Mouse (Mus musculus) embryonic facial prominence, embryonic 11.5 days (tissue): ENCODE results near the gene Gpat2. TPM values are rescaled to one million over a fixed set of nuclear protein-coding genes. Genes with fewer than 3 reads are reported as not detected.

Experiments used
- ATAC-seq: fragments of 200-750 bp; cut with Nextera tagmentation; replicated peaks from 2 replicates; pipeline ENCODE4 v1.8.0; 2017; ENCODE audit warnings: low read depth; ENCODE audit not compliant: insufficient number of reproducible peaks, low FRiP score, low TSS enrichment
- DNase-seq: peaks from one replicate; pipeline ENCODE4 v3.0.0-alpha.2; 2015; ENCODE audit warnings: low spot score
- H3K27ac ChIP-seq: fragments of 300-500 bp; sonication (generic); replicated peaks from 2 replicates; pipeline ENCODE4 v1.5.1; 2014; ENCODE audit warnings: mild to moderate bottlenecking, low read depth, low read length, control low read depth
- H3K27me3 ChIP-seq: fragments of 300-500 bp; sonication (generic); 2 replicates; pipeline ENCODE4 v1.6.1; 2014; ENCODE audit warnings: mild to moderate bottlenecking, low read length, moderate library complexity, mixed read lengths; ENCODE audit not compliant: control insufficient read depth, insufficient read depth
- H3K36me3 ChIP-seq: fragments of 300-500 bp; sonication (generic); replicated peaks from 2 replicates; pipeline ENCODE4 v1.6.1; 2014; ENCODE audit warnings: low read depth, mild to moderate bottlenecking, low read length, moderate library complexity, mixed read lengths; ENCODE audit not compliant: control insufficient read depth, insufficient read depth
- H3K4me1 ChIP-seq: fragments of 300-500 bp; sonication (generic); 2 replicates; pipeline ENCODE4 v1.6.1; 2014; ENCODE audit warnings: low read length, mixed read lengths; ENCODE audit not compliant: control insufficient read depth, insufficient read depth
- H3K4me2 ChIP-seq: fragments of 300-500 bp; sonication (generic); 2 replicates; pipeline ENCODE4 v1.6.1; 2014; ENCODE audit warnings: low read depth, mild to moderate bottlenecking, control low read depth, low read length, moderate library complexity
- H3K4me3 ChIP-seq: fragments of 300-500 bp; sonication (generic); 2 replicates; pipeline ENCODE4 v1.5.1; 2014; ENCODE audit warnings: low read depth, low read length, control low read depth
- H3K9ac ChIP-seq: fragments of 300-500 bp; sonication (generic); replicated peaks from 2 replicates; pipeline ENCODE4 v1.6.1; 2014; ENCODE audit warnings: mild to moderate bottlenecking, control low read depth, low read length
- H3K9me3 ChIP-seq: fragments of 300-500 bp; sonication (generic); replicated peaks from 2 replicates; pipeline ENCODE4 v1.6.1; 2016; ENCODE audit warnings: mild to moderate bottlenecking, low read length, inconsistent platforms, mixed read lengths; ENCODE audit not compliant: control insufficient read depth
- WGBS: fragments of 180-500 bp; shearing (Covaris S2); extraction: QIAGEN DNeasy Blood & Tissue Kit; methylation state at CpG from one replicate; pipeline ENCODE4 v1.1.7; 2014; 5-methylcytosine and 5-hydroxymethylcytosine counted together
- polyA plus RNA-seq: library from polyadenylated mRNA; unstranded; fragments of >200 nt; fragmentation: Nextera tagmentation; extraction: Ambion mirVana; gene quantifications from 2 replicates; pipeline ENCODE4 v1.2.1, GENCODE M21; 2014

Gene Gpat2
- polyA plus RNA-seq: 0.31 TPM in 1 of 2 replicates, not detected in the other

DNA sequence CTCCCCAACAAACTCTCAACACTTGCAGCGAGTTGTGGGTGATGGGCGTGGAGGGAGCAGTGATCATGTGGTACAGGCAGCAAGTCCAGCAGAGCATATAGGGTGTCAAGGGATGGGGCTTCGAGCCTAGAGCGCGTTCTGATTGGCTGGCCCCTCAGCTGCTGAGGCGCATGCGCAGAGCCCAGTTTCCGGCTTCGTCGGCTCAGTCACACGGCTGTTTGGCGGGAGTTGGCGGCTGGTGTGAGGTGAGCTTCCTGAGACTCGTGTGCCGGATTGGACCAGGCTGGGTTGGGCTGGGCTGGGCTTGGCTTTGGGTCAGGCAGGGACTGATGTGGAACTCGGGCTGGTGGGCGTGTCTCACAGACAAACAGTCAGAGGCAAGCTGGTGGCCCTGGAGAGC, at the start of gene Gpat2:
Gpat2 (plus strand) TSS at position 223 of the 400 bp plus-strand sequence.
- H3K4me3 ChIP-seq: no peak within 1 kb of the TSS
- no peaks in the 10 kb centered on the region for H3K4me1 ChIP-seq
- H3K27ac ChIP-seq: no peak within 1 kb of the TSS
- 89% methylated on average over 17 of the region's 17 CpGs for WGBS
- no peak within 1 kb of the TSS for H3K9ac ChIP-seq
- H3K27me3 ChIP-seq: no peaks in the 10 kb centered on the region
- H3K9me3 ChIP-seq: no peaks in the 10 kb centered on the region
- DNase-seq (no peak), ATAC-seq (no peak)
- H3K4me2 ChIP-seq: no peak within 1 kb of the TSS
- H3K36me3 ChIP-seq: no peaks in the 10 kb centered on the region

- H3K27me3 ChIP-seq: no peaks in the 10 kb centered on the region
- H3K36me3 ChIP-seq: no peaks in the 10 kb centered on the region
- DNase-seq (peak; percentile 24), ATAC-seq (no peak)
- no peak overlapping the region for H3K4me2 ChIP-seq
- H3K9me3 ChIP-seq: no peaks in the 10 kb centered on the region
- H3K27ac ChIP-seq: no peak overlapping the region
- H3K9ac ChIP-seq: no peak overlapping the region
- no peak overlapping the region for H3K4me3 ChIP-seq
- H3K4me1 ChIP-seq: no peaks in the 10 kb centered on the region; the same call in 1 of the 2 replicates
- WGBS: 60% methylated on average over 7 of the region's 7 CpGs
Measured at GRCm38 (mm10) chr2:127375759-127376341, 49.1 kb upstream of the Gpat2 start.

GRCm38 (mm10) chr2:127376423-127377051, 48.5 kb upstream of the Gpat2 start:
- Histone ChIP-seq H3K4me2 (no peak overlapping the region), H3K4me3 (no peak overlapping the region), H3K4me1 (no peaks in the 10 kb centered on the region; the same call in 1 of the 2 replicates), H3K27ac (no peak overlapping the region), H3K36me3 (no peaks in the 10 kb centered on the region), H3K9ac (no peak overlapping the region), H3K27me3 (no peaks in the 10 kb centered on the region), H3K9me3 (no peaks in the 10 kb centered on the region)
- WGBS: 66% methylated on average over 6 of the region's 6 CpGs
- ATAC-seq (no peak), DNase-seq (no peak)

- WGBS: 71% methylated on average over 7 of the region's 7 CpGs
- H3K9me3 ChIP-seq: no peaks in the 10 kb centered on the region
- H3K27me3 ChIP-seq: no peaks in the 10 kb centered on the region
- ATAC-seq: no peak
- H3K27ac ChIP-seq: no peak overlapping the region
- no peak overlapping the region for H3K9ac ChIP-seq
- DNase-seq: no peak
- H3K36me3 ChIP-seq: no peaks in the 10 kb centered on the region
- H3K4me3 ChIP-seq: no peak overlapping the region
- H3K4me1 ChIP-seq: no peaks in the 10 kb centered on the region; the same call in 1 of the 2 replicates
- no peak overlapping the region for H3K4me2 ChIP-seq
Measured at GRCm38 (mm10) chr2:127377942-127378610, 46.9 kb upstream of the Gpat2 start.

- no peak for DNase-seq
- H3K27me3 ChIP-seq: no peaks in the 10 kb centered on the region
- no peaks in the 10 kb centered on the region; the same call in 1 of the 2 replicates for H3K4me1 ChIP-seq
- no peak overlapping the region for H3K27ac ChIP-seq
- no peaks in the 10 kb centered on the region for H3K9me3 ChIP-seq
- no peak overlapping the region for H3K4me3 ChIP-seq
- WGBS: 59% methylated on average over 7 of the region's 7 CpGs
- no peak overlapping the region for H3K9ac ChIP-seq
- no peaks in the 10 kb centered on the region for H3K36me3 ChIP-seq
- H3K4me2 ChIP-seq: no peak overlapping the region
- no peak for ATAC-seq
Measured at GRCm38 (mm10) chr2:127378611-127378990, 46.4 kb upstream of the Gpat2 start.

- 74% methylated on average over 3 of the region's 3 CpGs for WGBS
- Histone ChIP-seq H3K27ac (no peak overlapping the region), H3K9me3 (no peaks in the 10 kb centered on the region), H3K4me2 (no peak overlapping the region), H3K27me3 (no peaks in the 10 kb centered on the region), H3K36me3 (no peaks in the 10 kb centered on the region), H3K4me1 (no peaks in the 10 kb centered on the region; the same call in 1 of the 2 replicates), H3K4me3 (no peak overlapping the region), H3K9ac (no peak overlapping the region)
- ATAC-seq (no peak), DNase-seq (no peak)
Measured at GRCm38 (mm10) chr2:127379250-127379649, 45.7 kb upstream of the Gpat2 start.

GRCm38 (mm10) chr2:127383881-127384280, 41.1 kb upstream of the Gpat2 start:
- no peak overlapping the region for H3K27ac ChIP-seq
- H3K9ac ChIP-seq: no peak overlapping the region
- H3K27me3 ChIP-seq: no peaks in the 10 kb centered on the region
- no peaks in the 10 kb centered on the region for H3K36me3 ChIP-seq
- no peak overlapping the region for H3K4me3 ChIP-seq
- ATAC-seq (no peak), DNase-seq (no peak)
- WGBS: 58% methylated on average over 7 of the region's 7 CpGs
- H3K4me2 ChIP-seq: no peak overlapping the region
- no peaks in the 10 kb centered on the region for H3K9me3 ChIP-seq
- H3K4me1 ChIP-seq: no peaks in the 10 kb centered on the region

- DNase-seq (no peak), ATAC-seq (no peak)
- H3K4me3 ChIP-seq: no peak overlapping the region
- no peak overlapping the region for H3K4me2 ChIP-seq
- no peaks in the 10 kb centered on the region for H3K36me3 ChIP-seq
- H3K27me3 ChIP-seq: no peaks in the 10 kb centered on the region
- no peak overlapping the region for H3K27ac ChIP-seq
- WGBS: 71% methylated on average over 2 of the region's 2 CpGs
- no peaks in the 10 kb centered on the region for H3K4me1 ChIP-seq
- no peak overlapping the region for H3K9ac ChIP-seq
- no peaks in the 10 kb centered on the region for H3K9me3 ChIP-seq
Measured at GRCm38 (mm10) chr2:127387521-127387920, 37.5 kb upstream of the Gpat2 start.
